Mouse (Mus musculus) spleen, postnatal 10 days (tissue): ENCODE results near the gene Atp4a.

Source experiments
- DNase-seq, 2 experiments: peaks; one replicate each; pipeline ENCODE4 v3.0.0; 2021 to 2022; ENCODE audit warnings: low spot score in 2 of 2

Gene Atp4a

DNA sequence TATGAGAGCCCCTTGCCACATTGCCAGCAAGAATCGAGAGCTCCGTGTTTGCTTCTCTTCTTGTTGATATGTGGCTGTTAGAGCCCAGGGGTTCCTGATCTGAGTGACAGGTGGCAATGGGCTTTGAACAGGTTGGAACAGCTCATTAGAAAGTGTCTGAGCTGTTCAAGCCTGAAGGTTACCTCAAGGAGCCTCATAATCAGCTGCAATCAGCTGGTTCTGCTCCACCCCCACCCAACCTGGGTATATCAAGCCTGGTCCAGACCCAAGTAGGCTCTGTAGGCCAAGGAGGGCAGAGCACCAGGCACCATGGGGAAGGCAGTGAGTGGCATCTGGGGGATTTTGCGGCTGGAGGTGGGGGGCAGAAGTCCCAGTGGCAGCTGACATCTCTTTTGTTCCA is at the start of gene Atp4a:
TSS of gene Atp4a (plus strand) at position 268 of the 400 bp plus-strand sequence.
- no peak for DNase-seq

DNA sequence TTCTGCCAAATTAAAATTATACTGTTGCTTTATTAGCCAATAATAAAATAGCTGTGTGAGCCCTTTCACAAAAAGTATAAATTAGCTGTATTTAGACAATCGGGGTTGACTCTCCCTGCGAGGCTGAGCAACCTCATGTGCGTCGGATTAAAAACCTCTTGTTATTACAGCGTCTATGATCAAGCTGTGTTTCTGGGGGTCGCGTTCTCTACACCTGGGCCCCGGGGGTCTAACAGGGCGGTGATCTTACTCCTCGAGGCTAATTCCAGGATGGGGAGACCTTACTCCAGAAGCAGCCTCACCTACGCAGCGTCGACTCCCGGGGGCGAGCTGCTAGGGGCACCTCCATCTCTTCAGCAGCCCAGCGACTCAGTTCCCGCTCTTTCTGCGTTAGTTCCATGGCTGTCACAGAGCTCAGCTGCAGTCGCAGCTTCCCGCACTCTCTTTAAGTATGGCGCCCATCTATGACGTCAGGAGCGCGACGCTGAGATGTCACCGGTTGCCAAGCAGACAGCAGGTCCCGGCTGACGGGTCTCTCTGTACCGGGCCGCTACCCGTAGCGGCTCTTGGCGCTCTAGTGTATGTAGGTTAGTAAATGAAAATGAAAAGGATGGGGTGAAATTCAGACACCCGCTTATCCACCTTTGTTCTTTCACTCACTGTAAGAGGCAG is 47.3 kb upstream of the Atp4a start, which contains the start of gene Haus5:
TSS of gene Haus5 (minus strand) at position 466 of the 672 bp plus-strand sequence.
- peak; percentile 89 to 94 for DNase-seq

GRCm38 (mm10) chr7:30665321-30665720 is 46.7 kb upstream of the Atp4a start:
- DNase-seq: peak in 1 of 2 experiments; percentile 18

DNA sequence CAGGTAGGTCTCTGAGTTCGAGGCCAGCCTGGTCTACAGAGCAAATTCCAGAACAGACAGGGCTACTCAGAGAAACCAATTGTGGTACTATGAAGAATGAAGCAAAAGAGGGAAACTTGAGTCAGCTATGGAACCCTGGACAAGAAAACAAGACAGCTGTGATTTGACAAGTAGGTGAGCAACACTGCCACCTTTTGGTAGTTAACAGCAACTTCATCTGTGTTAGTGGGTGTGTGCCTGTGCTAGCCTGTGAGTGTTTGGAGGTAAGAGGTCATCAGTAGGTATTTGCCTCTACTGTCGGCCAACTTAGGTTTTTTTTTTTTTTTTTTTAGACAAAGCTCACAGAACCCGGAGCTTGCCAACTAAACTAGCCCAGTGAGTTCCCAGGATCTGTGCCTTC is 42.8 kb upstream of the Atp4a start:
- no peak for DNase-seq

GRCm38 (mm10) chr7:30671480-30671879 is 40.5 kb upstream of the Atp4a start, which contains the start of gene Pmis2:
Gene Pmis2, minus strand, starts transcription at chr7:30671605.
- no peak for DNase-seq

GRCm38 (mm10) chr7:30678263-30678975 is 33.6 kb upstream of the Atp4a start:
- DNase-seq: no peak

DNA sequence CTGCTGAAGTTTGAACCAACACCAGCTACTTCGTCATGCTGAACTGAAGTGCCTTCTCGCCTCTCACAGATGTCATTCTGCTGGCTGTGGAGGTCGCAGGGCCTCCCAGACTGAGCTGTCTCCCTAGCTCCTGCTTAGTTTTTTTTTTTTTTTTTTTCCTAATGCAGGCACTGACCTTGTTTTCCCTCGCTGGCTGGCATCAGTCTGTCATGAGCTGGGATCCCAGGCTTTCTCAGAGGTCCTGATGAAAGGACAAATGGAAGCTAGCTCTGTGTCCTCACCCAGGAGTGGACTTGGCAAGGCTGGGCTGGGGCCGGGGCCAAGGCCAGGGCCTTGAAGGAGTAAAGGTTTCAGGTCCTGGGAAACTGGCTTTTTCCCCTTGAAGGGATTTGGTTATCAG is 30.1 kb upstream of the Atp4a start:
- DNase-seq: no peak

DNA sequence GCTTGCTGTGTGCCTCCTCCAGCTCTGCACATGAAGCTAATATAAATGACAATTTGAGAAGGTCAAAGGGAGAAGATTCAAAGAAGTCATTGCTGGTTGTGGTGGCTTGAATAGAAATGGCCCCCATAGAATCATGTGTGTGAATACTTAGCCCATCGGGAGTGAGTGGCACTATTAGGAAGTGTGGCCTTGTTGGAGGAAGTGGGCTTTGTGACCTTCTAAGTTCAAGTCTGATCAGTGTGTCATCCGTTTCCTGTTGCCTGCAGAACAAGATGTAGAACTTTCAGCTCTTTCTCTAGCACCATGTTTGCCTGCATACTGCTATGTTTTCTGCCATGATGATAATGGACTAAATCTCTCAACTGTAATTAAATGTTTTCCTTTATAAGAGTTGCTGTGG is 28.6 kb upstream of the Atp4a start:
- no peak for DNase-seq

GRCm38 (mm10) chr7:30688325-30688724 is 23.7 kb upstream of the Atp4a start:
- DNase-seq: no peak

DNA sequence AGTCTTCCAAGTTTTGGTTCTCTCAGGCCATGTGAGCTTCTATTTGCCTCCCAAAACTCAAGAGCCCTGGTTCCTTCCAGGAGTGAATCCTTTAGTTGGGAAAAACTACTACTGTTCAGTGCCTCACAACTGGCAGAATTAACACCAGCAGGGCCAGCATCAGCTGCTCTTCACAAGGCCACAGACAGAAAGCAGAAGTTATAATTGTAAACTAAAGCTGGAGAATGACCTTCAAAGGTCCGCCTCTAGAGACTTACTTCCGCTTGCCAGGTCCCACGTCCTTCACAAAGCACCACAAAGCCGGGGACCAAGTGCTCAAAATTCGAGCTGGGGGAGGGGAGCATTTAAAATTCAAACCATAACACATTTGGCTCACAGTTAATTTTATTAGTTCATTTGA is 13.9 kb upstream of the Atp4a start:
- peak in 1 of 2 experiments; percentile 51 for DNase-seq

GRCm38 (mm10) chr7:30698589-30698988 is 13.4 kb upstream of the Atp4a start, which contains the start of gene 2200002J24Rik:
Gene 2200002J24Rik, plus strand, starts transcription at chr7:30698926.
- peak in 1 of 2 experiments; percentile 48 for DNase-seq

- no peak for DNase-seq
Observed at GRCm38 (mm10) chr7:30706214-30706882, 5.7 kb upstream of the Atp4a start.

DNA sequence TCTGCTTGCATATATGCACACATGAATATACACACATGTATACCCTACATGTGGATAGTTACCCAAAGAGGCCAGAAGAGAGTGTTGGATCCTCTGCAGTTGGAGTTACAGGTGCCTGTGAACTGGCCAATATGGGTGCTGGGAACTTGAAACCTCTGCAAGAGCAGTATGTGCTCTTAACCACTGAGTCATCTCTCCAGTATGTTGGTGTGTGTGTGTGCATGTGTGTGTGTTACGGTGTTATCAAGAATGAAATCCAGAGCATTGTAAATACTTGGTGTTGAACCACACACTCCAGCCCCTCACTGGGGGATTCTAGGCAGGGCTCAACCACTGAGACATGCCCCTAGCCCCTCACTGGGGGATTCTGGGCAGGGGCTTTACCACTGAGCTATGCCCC is 4.6 kb upstream of the Atp4a start:
- DNase-seq: no peak

DNA sequence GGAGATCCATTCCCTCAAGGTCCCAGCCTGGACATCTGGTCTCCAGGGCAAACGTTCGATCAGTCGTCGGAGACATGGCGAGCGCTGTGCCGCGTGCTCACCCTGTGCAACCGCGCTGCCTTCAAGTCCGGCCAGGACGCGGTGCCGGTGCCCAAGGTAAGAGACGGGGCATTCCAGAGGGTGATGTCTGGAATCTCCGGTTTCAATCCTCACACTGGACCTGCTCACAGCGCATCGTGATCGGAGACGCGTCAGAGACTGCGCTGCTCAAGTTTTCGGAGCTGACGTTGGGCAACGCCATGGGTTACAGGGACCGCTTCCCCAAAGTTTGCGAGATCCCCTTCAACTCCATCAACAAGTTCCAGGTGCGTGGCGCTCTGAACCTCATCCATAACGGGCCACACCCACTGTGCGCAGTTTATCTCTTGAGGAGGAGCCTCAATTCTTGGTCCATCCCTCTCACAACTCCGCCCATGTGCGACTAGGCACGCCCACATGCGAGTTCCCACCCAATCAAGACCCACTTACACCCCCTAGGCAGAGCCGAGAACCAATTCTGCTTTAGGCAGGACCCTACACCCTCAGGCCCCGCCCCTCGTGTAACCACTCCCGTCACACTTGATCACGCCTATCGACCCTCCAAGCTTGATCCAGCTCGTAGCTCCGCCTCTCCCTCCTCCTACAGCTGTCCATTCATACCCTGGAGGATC is 5.2 kb downstream of the Atp4a start:
- peak; percentile 54 to 85 for DNase-seq

- DNase-seq: no peak
Observed at GRCm38 (mm10) chr7:30717716-30718046, 5.7 kb downstream of the Atp4a start.

DNA sequence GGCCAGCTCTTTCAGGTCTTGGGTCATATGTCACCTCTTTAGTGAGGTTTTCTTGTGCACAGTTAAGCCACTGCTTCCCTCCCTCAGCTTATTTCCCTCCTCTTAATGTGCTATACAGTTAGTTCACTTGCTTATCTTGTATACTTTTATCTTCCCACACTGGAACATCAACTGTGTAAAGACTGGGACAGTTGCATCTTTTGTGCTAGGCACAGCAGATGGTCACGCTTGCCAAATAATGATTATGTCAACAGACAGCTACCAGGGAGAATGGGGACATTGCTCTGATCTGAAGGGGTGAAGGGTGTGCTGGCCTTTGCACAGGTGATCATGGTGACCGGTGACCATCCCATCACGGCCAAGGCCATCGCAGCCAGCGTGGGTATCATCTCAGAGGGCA is 7.7 kb downstream of the Atp4a start:
- DNase-seq: no peak

GRCm38 (mm10) chr7:30721286-30721685 is 9.3 kb downstream of the Atp4a start:
- DNase-seq: no peak

- DNase-seq: no peak
Observed at GRCm38 (mm10) chr7:30723274-30723953, 11.4 kb downstream of the Atp4a start.

DNA sequence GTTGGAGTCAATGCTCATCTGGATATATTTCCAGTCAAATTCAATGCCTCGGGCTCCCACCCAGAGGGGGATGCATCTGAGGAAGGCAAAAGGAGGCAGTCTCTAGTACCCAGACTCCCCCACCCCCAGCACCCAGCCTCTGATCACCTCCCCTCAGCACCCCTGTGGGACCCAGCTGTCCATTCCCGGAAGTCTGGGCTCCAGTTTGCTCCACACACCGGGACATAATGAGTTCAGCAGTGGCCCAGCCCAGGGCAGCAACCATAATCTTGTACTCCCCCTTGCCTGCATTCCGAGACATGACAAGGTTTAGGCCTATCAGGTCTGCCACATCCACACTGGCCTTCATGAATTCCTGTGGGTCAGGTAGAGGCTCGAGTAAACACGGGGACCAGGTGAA is 16.2 kb downstream of the Atp4a start:
- no peak for DNase-seq

- no peak for DNase-seq
Observed at GRCm38 (mm10) chr7:30728739-30729395, 16.9 kb downstream of the Atp4a start.
